Mouse (Mus musculus): ENCODE results near the gene Cnrip1. TPM values are rescaled to one million over a fixed set of nuclear protein-coding genes. Genes with fewer than 3 reads are reported as not detected.
"Not testable (repeated sequence)": the region's sequence is repeated elsewhere in the genome, so short reads cannot be mapped to it uniquely, and the experiment has no call there.

The Cnrip1 gene
- polyA plus RNA-seq, 1 experiment from 2014 or later, result 31.0 TPM

DNA sequence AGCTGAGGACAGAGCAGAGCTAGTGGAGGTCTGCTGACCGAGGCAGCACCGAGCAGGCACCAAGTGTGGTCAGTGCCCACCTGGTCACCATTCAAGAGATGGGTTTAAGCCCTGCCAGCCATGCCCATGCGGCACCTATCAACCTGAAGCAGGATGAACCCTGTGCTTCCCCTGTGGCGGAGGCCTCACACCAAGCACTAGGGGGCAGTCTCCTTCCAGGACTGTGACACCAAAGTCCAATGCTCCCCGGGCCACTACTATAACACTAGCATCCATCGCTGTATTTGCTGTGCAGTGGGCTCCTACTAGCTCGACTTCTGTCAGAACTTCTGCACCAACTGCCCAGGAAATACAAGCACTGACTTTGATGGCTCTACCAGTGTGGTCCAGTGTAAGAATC, 32.1 kb upstream of the Cnrip1 start:
- 89% methylated on average over 7 of the region's 7 CpGs for WGBS
- H3K27ac ChIP-seq (ENCODE audit: low read depth, low read length), result no peak overlapping the region
- H3K27me3 ChIP-seq (ENCODE audit: control insufficient read depth, insufficient read depth, low read length), result no peaks in the 10 kb centered on the region
- H3K4me1 ChIP-seq (ENCODE audit: control insufficient read depth, insufficient read depth, low read length), result no peaks in the 10 kb centered on the region
- no peaks in the 10 kb centered on the region for H3K36me3 ChIP-seq (ENCODE audit: control insufficient read depth, insufficient read depth, low read length)
- no peak overlapping the region for H3K4me3 ChIP-seq (ENCODE audit: low read length)
- no peak overlapping the region for H3K4me2 ChIP-seq (replicated peaks; ENCODE audit: low read depth, low read length)
- H3K9me3 ChIP-seq (ENCODE audit: control insufficient read depth, low read length), result peaks cover 6% of the 10 kb centered on the region; the same call in 1 of the 2 replicates
- ATAC-seq (ENCODE audit: low FRiP score, low TSS enrichment), result no peak
- no peak overlapping the region for H3K9ac ChIP-seq (ENCODE audit: low read depth, low read length)

DNA sequence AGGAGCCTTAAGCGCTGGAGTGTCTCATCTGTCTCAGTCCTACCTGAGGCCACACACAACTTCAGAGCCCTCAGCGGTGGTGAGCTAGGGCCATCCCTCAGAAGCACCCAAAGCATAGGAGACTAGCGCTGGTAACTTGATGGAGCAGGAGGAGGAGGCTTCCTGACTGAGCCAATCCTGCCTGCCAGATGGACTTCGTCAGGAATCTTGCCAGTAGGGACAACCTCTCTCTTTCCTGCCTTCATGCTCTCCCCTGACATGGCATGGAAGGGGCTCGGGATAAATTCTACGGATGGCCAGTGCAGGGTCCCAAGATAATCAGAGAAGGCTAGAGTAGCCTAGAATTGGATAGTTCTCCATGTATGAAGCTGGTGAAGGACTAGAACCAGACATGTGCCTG, 28.2 kb upstream of the Cnrip1 start:
- 73% methylated on average over 6 of the region's 6 CpGs for WGBS
- Histone ChIP-seq H3K4me2 (replicated peaks; ENCODE audit: low read depth, low read length) (no peak overlapping the region), H3K27ac (ENCODE audit: low read depth, low read length) (no peak overlapping the region), H3K27me3 (ENCODE audit: control insufficient read depth, insufficient read depth, low read length) (no peaks in the 10 kb centered on the region), H3K36me3 (ENCODE audit: control insufficient read depth, insufficient read depth, low read length) (no peaks in the 10 kb centered on the region), H3K9me3 (ENCODE audit: control insufficient read depth, low read length) (peaks cover 4% of the 10 kb centered on the region; the same call in 1 of the 2 replicates), H3K4me1 (ENCODE audit: control insufficient read depth, insufficient read depth, low read length) (no peaks in the 10 kb centered on the region), H3K4me3 (ENCODE audit: low read length) (no peak overlapping the region), H3K9ac (ENCODE audit: low read depth, low read length) (no peak overlapping the region)
- no peak for ATAC-seq (ENCODE audit: low FRiP score, low TSS enrichment)

- no peak overlapping the region for H3K4me2 ChIP-seq (replicated peaks; ENCODE audit: low read depth, low read length)
- H3K4me1 ChIP-seq (ENCODE audit: control insufficient read depth, insufficient read depth, low read length), result no peaks in the 10 kb centered on the region
- no peaks in the 10 kb centered on the region for H3K9me3 ChIP-seq (ENCODE audit: control insufficient read depth, low read length)
- WGBS, result 92% methylated on average over 3 of the region's 3 CpGs
- H3K9ac ChIP-seq (ENCODE audit: low read depth, low read length), result no peak overlapping the region
- no peaks in the 10 kb centered on the region for H3K36me3 ChIP-seq (ENCODE audit: control insufficient read depth, insufficient read depth, low read length)
- no peak overlapping the region for H3K4me3 ChIP-seq (ENCODE audit: low read length)
- H3K27ac ChIP-seq (ENCODE audit: low read depth, low read length), result no peak overlapping the region
- no peak for ATAC-seq (ENCODE audit: low FRiP score, low TSS enrichment)
- H3K27me3 ChIP-seq (ENCODE audit: control insufficient read depth, insufficient read depth, low read length), result no peaks in the 10 kb centered on the region
Measured at GRCm38 (mm10) chr11:17023984-17024383, 27.4 kb upstream of the Cnrip1 start.

DNA sequence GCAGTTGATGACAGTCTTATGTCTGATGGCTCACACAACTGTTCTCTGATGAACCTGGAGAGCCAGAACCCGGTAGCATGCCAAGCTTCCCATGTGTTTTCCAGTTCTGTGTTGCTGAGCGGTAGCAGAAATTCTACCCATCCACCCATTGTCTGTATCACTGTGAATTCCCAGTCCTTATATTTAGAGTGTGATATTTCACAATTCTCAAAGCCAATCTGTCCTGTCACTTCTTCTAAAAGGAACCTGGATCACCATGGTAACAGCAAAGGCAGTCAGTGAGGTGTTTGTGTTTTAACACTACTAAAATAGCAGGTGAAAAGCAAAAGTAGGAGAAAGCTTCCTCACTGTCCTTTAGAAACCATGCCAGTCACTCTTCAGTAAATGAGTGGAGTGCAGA, 5.6 kb upstream of the Cnrip1 start:
- WGBS, result 85% methylated on average over 2 of the region's 2 CpGs
- no peaks in the 10 kb centered on the region for H3K4me1 ChIP-seq (ENCODE audit: control insufficient read depth, insufficient read depth, low read length)
- H3K9ac ChIP-seq (ENCODE audit: low read depth, low read length), result no peak overlapping the region
- no peak for ATAC-seq (ENCODE audit: low FRiP score, low TSS enrichment)
- no peaks in the 10 kb centered on the region for H3K36me3 ChIP-seq (ENCODE audit: control insufficient read depth, insufficient read depth, low read length)
- H3K27ac ChIP-seq (ENCODE audit: low read depth, low read length), result no peak overlapping the region
- H3K4me3 ChIP-seq (ENCODE audit: low read length), result no peak overlapping the region
- no peak overlapping the region for H3K4me2 ChIP-seq (replicated peaks; ENCODE audit: low read depth, low read length)
- H3K9me3 ChIP-seq (ENCODE audit: control insufficient read depth, low read length), result no peaks in the 10 kb centered on the region
- H3K27me3 ChIP-seq (ENCODE audit: control insufficient read depth, insufficient read depth, low read length), result no peaks in the 10 kb centered on the region

GRCm38 (mm10) chr11:17052476-17053049, 1.2 kb downstream of the Cnrip1 start:
- Histone ChIP-seq H3K27me3 (ENCODE audit: control insufficient read depth, insufficient read depth, low read length) (no peaks in the 10 kb centered on the region), H3K27ac (ENCODE audit: low read depth, low read length) (peak overlapping the region; percentile 80; the same call in 1 of the 2 replicates)

GRCm38 (mm10) chr11:17069360-17069759, 18.0 kb downstream of the Cnrip1 start:
- 98% methylated on average over 2 of the region's 2 CpGs for WGBS
- not testable (repeated sequence) for H3K4me2 ChIP-seq (replicated peaks; ENCODE audit: low read depth, low read length); H3K9ac ChIP-seq (ENCODE audit: low read depth, low read length); H3K9me3 ChIP-seq (ENCODE audit: control insufficient read depth, low read length); H3K36me3 ChIP-seq (ENCODE audit: control insufficient read depth, insufficient read depth, low read length); H3K4me3 ChIP-seq (ENCODE audit: low read length); H3K27me3 ChIP-seq (ENCODE audit: control insufficient read depth, insufficient read depth, low read length); ATAC-seq (ENCODE audit: low FRiP score, low TSS enrichment); H3K4me1 ChIP-seq (ENCODE audit: control insufficient read depth, insufficient read depth, low read length); H3K27ac ChIP-seq (ENCODE audit: low read depth, low read length)

More at GRCm38 (mm10) chr11:17052476-17053049, 1.2 kb downstream of the Cnrip1 start:
- Histone ChIP-seq H3K4me2 (replicated peaks; ENCODE audit: low read depth, low read length) (peak overlapping the region; percentile 66), H3K9ac (ENCODE audit: low read depth, low read length) (peak overlapping the region; percentile 68), H3K4me1 (ENCODE audit: control insufficient read depth, insufficient read depth, low read length) (no peaks in the 10 kb centered on the region), H3K9me3 (ENCODE audit: control insufficient read depth, low read length) (no peaks in the 10 kb centered on the region), H3K36me3 (ENCODE audit: control insufficient read depth, insufficient read depth, low read length) (no peaks in the 10 kb centered on the region), H3K4me3 (ENCODE audit: low read length) (peak overlapping the region; percentile 60)
- ATAC-seq (ENCODE audit: low FRiP score, low TSS enrichment), result no peak
- WGBS, result 13% methylated on average over 6 of the region's 6 CpGs

DNA sequence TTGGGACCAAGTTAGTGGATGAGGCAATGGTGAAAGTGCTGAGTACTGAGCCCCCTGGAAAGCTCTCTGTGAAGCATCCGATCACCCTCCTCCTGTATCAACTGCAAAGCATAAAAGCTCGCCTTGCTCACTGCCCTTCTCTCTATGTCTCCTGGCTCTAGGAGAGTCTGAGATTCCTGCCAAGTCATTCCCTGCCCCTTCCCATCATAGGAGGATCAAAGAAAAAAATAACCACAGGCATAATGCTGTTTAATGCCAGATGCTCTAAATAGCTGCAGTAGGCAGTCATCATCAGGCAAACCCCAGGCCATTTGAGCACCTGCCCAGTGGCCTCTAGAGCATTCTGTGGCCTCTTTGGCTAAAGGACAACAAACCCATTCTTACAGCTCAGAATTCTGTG, 24.3 kb downstream of the Cnrip1 start:
- no peaks in the 10 kb centered on the region for H3K4me1 ChIP-seq (ENCODE audit: control insufficient read depth, insufficient read depth, low read length)
- H3K36me3 ChIP-seq (ENCODE audit: control insufficient read depth, insufficient read depth, low read length), result no peaks in the 10 kb centered on the region; the same call in 1 of the 2 replicates
- WGBS, result 84% methylated on average over 2 of the region's 2 CpGs
- no peak overlapping the region for H3K4me2 ChIP-seq (replicated peaks; ENCODE audit: low read depth, low read length)
- ATAC-seq (ENCODE audit: low FRiP score, low TSS enrichment), result no peak
- no peaks in the 10 kb centered on the region for H3K27me3 ChIP-seq (ENCODE audit: control insufficient read depth, insufficient read depth, low read length)
- no peaks in the 10 kb centered on the region for H3K9me3 ChIP-seq (ENCODE audit: control insufficient read depth, low read length)
- H3K27ac ChIP-seq (ENCODE audit: low read depth, low read length), result no peak overlapping the region
- H3K9ac ChIP-seq (ENCODE audit: low read depth, low read length), result no peak overlapping the region
- no peak overlapping the region for H3K4me3 ChIP-seq (ENCODE audit: low read length)

GRCm38 (mm10) chr11:17082086-17082485, 30.7 kb downstream of the Cnrip1 start:
- H3K9ac ChIP-seq (ENCODE audit: low read depth, low read length), result no peak overlapping the region
- H3K4me3 ChIP-seq (ENCODE audit: low read length), result no peak overlapping the region
- H3K36me3 ChIP-seq (ENCODE audit: control insufficient read depth, insufficient read depth, low read length), result no peaks in the 10 kb centered on the region; the same call in 1 of the 2 replicates
- 68% methylated on average over 3 of the region's 3 CpGs for WGBS
- no peak overlapping the region for H3K27ac ChIP-seq (ENCODE audit: low read depth, low read length)
- H3K27me3 ChIP-seq (ENCODE audit: control insufficient read depth, insufficient read depth, low read length), result no peaks in the 10 kb centered on the region
- ATAC-seq (ENCODE audit: low FRiP score, low TSS enrichment), result no peak
- no peaks in the 10 kb centered on the region for H3K9me3 ChIP-seq (ENCODE audit: control insufficient read depth, low read length)
- no peak overlapping the region for H3K4me2 ChIP-seq (replicated peaks; ENCODE audit: low read depth, low read length)
- H3K4me1 ChIP-seq (ENCODE audit: control insufficient read depth, insufficient read depth, low read length), result no peaks in the 10 kb centered on the region

DNA sequence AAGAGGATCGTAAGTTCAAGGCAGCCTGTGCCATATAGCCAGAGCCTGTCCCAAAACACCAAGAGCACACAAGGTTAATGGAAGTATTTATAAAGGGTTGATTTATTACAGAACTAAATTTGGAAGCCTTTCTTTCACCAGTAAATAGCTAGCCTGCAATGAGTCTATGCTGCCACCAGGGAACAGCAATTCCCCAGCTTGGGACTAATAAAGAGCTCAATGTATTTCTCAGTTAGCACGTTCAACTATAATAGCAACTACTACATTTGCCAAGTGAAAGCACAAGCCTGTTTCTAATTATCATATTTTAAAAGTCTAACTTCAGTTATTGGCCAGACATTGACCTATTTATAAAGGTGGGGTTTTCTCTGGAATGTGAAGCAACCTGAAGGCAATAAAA, 31.6 kb downstream of the Cnrip1 start:
- ATAC-seq (ENCODE audit: low FRiP score, low TSS enrichment), result 0 out of 2 replicates have a peak, but pooled peaks have one; percentile 65
- 34% methylated on average over 2 of the region's 2 CpGs for WGBS

More for the DNA sequence above, 31.6 kb downstream of the Cnrip1 start:
- Histone ChIP-seq H3K9me3 (ENCODE audit: control insufficient read depth, low read length) (no peaks in the 10 kb centered on the region), H3K9ac (ENCODE audit: low read depth, low read length) (no peak overlapping the region), H3K36me3 (ENCODE audit: control insufficient read depth, insufficient read depth, low read length) (no peaks in the 10 kb centered on the region; the same call in 1 of the 2 replicates), H3K4me1 (ENCODE audit: control insufficient read depth, insufficient read depth, low read length) (no peaks in the 10 kb centered on the region), H3K4me2 (replicated peaks; ENCODE audit: low read depth, low read length) (no peak overlapping the region), H3K27ac (ENCODE audit: low read depth, low read length) (no peak overlapping the region), H3K27me3 (ENCODE audit: control insufficient read depth, insufficient read depth, low read length) (no peaks in the 10 kb centered on the region), H3K4me3 (ENCODE audit: low read length) (no peak overlapping the region)

Measured in kidney, embryonic 14.5 days (tissue).